12 mouse cellular contexts compared by ENCODE assay signal in the genomic region with DNA sequence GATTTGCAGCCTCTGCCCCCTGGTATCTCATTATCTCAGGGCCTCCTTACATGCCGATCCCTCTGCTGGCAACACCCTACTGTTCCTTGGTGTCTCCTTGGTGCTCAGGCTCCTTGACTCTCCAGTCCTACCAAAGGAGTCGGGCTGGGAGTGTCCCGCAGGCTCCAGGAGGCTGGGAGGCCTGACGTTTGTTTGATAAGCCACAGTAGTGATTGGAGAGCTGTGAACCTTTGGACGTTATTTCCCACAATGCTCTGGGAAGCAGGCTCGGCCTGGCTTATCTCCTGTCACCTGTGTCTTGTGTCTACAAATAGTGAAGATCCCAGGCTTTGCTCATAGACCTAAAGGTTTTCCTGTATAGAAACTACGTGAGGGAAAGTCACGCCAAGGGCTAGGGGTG. TPM values are rescaled to one million over a fixed set of nuclear protein-coding genes. Genes with fewer than 3 reads are reported as not detected.
DNase-seq lines count a peak whose midpoint lies in the region; ATAC-seq and TF ChIP-seq lines count a peak whose summit lies in the region.
"Had no signal": no experiment of that assay in that cellular context is flagged by ENCODE, and none has a peak within 500 bp of the region (broad histone marks: within the 10 kb centered on the region; RNA-seq: fewer than 3 reads in every experiment).

No protein-coding gene starts in this region.

- peaks cover 55% of the 10 kb centered on the region for H3K36me3 ChIP-seq in E14TG2a.4 (ENCODE audit: insufficient read depth, low read length)
- H3K36me3 ChIP-seq in intestine, embryonic 16.5 days (ENCODE audit: control insufficient read depth, insufficient read depth, low read length): peaks cover 10% of the 10 kb centered on the region

- peaks cover 90% of the 10 kb centered on the region for H3K4me1 ChIP-seq in E14TG2a.4 (replicated peaks; ENCODE audit: low read depth, low read length)
- H3K4me1 ChIP-seq in intestine, embryonic 16.5 days (ENCODE audit: control insufficient read depth, insufficient read depth, low read length): peaks cover 25% of the 10 kb centered on the region

- H3K4me3 ChIP-seq in E14TG2a.4 (replicated peaks; ENCODE audit: low read length): peak overlapping the region; percentile 80; the same call in 1 of the 2 replicates
- H3K4me3 ChIP-seq in intestine, embryonic 16.5 days (ENCODE audit: low read length): 0 out of 2 replicates have a peak overlapping the region, but pooled peaks have one; percentile 4
- H3K4me3 ChIP-seq: forebrain, embryonic 12.5 days; midbrain, embryonic 12.5 days had no signal

- no peak for TF ChIP-seq CTCF in E14TG2a.4 (conservative IDR thresholded peaks at IDR 0.05; ENCODE audit: low read length)

- no peaks in the 10 kb centered on the region for H3K9me3 ChIP-seq in E14TG2a.4 (ENCODE audit: low read length)
- H3K9me3 ChIP-seq in intestine, embryonic 16.5 days (ENCODE audit: control insufficient read depth, low read length): no peaks in the 10 kb centered on the region
- H3K9me3 ChIP-seq: forebrain, embryonic 12.5 days; midbrain, embryonic 12.5 days had no signal

- peak overlapping the region; percentile 92 for H3K4me2 ChIP-seq in intestine, embryonic 16.5 days (ENCODE audit: low read depth, low read length)
- H3K4me2 ChIP-seq: forebrain, embryonic 12.5 days; midbrain, embryonic 12.5 days had no signal

- H3K27ac ChIP-seq in intestine, embryonic 16.5 days (ENCODE audit: low read length): peak overlapping the region; percentile 91
- H3K27ac ChIP-seq: forebrain, embryonic 12.5 days; midbrain, embryonic 12.5 days had no signal

- ATAC-seq in intestine, embryonic 16.5 days: peak; percentile 74
- ATAC-seq in megakaryocyte progenitor cell, adult 5-6 weeks (replicated peaks; ENCODE audit: poor library complexity): peak; percentile 18
- ATAC-seq: CD4-positive, CD25-positive, alpha-beta regulatory T cell, adult 4 months; lung, postnatal 0 days had no signal

- WGBS in intestine, embryonic 16.5 days: 59% methylated on average over 8 of the region's 8 CpGs

- peak; percentile 56 for DNase-seq in MEL-GATA-1-ER (ENCODE audit: extremely low read depth, low read depth)
- no peak for DNase-seq in kidney, adult 11 months
- DNase-seq in cerebellum, postnatal 36 days: no peak
- DNase-seq in ovary, postnatal 10 days (ENCODE audit: low spot score): no peak
- DNase-seq: adrenal gland, adult 8-10 months had no signal

- H3K9ac ChIP-seq in intestine, embryonic 16.5 days (ENCODE audit: low read depth, low read length): 0 out of 2 replicates have a peak overlapping the region, but pooled peaks have one; percentile 82
- H3K9ac ChIP-seq: forebrain, embryonic 12.5 days; midbrain, embryonic 12.5 days had no signal

- peaks cover 8% of the 10 kb centered on the region; the same call in 1 of the 2 replicates for H3K27me3 ChIP-seq in E14TG2a.4 (ENCODE audit: insufficient read depth, low read length)
- no peaks in the 10 kb centered on the region for H3K27me3 ChIP-seq in intestine, embryonic 16.5 days (replicated peaks; ENCODE audit: control insufficient read depth, insufficient read depth, low read length)

RNA-seq across cellular contexts. Expression of gene Mpv17l2, which starts 3.3 kb away (rescaled TPM):
- 78.6 and 79.8 TPM in 2 replicates for polyA plus RNA-seq in intestine, embryonic 16.5 days (2015; fragmentation: Nextera tagmentation; extraction: Ambion mirVana)
- 37.4 and 41.4 TPM in 2 replicates for total RNA-seq in megakaryocyte progenitor cell, adult 5-6 weeks (2015)
- 10.2 and 10.4 TPM in 2 replicates for total RNA-seq in megakaryocyte progenitor cell, adult 5-6 weeks (2017)

RNA-seq across cellular contexts. Expression of gene Rab3a, which starts 9.5 kb away (rescaled TPM):
- polyA plus RNA-seq in intestine, embryonic 16.5 days (2015; fragmentation: Nextera tagmentation; extraction: Ambion mirVana): 24.9 and 25.6 TPM in 2 replicates
- 2.6 and 3.6 TPM in 2 replicates for total RNA-seq in megakaryocyte progenitor cell, adult 5-6 weeks (2015)
- total RNA-seq in megakaryocyte progenitor cell, adult 5-6 weeks (2017): 2.1 and 6.6 TPM in 2 replicates

RNA-seq across cellular contexts. Expression of gene Pik3r2, which starts 12.5 kb away (rescaled TPM):
- polyA plus RNA-seq in intestine, embryonic 16.5 days (2015; fragmentation: Nextera tagmentation; extraction: Ambion mirVana): 63.7 and 65.3 TPM in 2 replicates
- total RNA-seq in megakaryocyte progenitor cell, adult 5-6 weeks (2015): 5.7 and 6.0 TPM in 2 replicates
- total RNA-seq in megakaryocyte progenitor cell, adult 5-6 weeks (2017): 18.1 and 18.5 TPM in 2 replicates

RNA-seq across cellular contexts. Expression of gene Pde4c, which starts 40.5 kb away (rescaled TPM):
- 0.28 and 0.64 TPM in 2 replicates for polyA plus RNA-seq in intestine, embryonic 16.5 days (2015; fragmentation: Nextera tagmentation; extraction: Ambion mirVana)
- total RNA-seq in megakaryocyte progenitor cell, adult 5-6 weeks (2015): 0.39 TPM in 1 of 2 replicates, not detected in the other
- not detected in 2 replicates for total RNA-seq in megakaryocyte progenitor cell, adult 5-6 weeks (2017)

RNA-seq across cellular contexts. Expression of gene Mast3, which starts 40.8 kb away (rescaled TPM):
- polyA plus RNA-seq in intestine, embryonic 16.5 days (2015; fragmentation: Nextera tagmentation; extraction: Ambion mirVana): 12.9 and 15.1 TPM in 2 replicates
- 48.7 and 50.0 TPM in 2 replicates for total RNA-seq in megakaryocyte progenitor cell, adult 5-6 weeks (2015)
- total RNA-seq in megakaryocyte progenitor cell, adult 5-6 weeks (2017): 13.9 and 16.7 TPM in 2 replicates
